Mouse (Mus musculus): ENCODE measurements around the gene Ep400. TPM values are rescaled to one million over a fixed set of nuclear protein-coding genes. Genes with fewer than 3 reads are reported as not detected.

Ep400 gene
- polyA plus RNA-seq (2017; shearing (Covaris generic)) = 10 to 100 TPM; 53.8 to 85.3 (median 69.2) TPM

DNA sequence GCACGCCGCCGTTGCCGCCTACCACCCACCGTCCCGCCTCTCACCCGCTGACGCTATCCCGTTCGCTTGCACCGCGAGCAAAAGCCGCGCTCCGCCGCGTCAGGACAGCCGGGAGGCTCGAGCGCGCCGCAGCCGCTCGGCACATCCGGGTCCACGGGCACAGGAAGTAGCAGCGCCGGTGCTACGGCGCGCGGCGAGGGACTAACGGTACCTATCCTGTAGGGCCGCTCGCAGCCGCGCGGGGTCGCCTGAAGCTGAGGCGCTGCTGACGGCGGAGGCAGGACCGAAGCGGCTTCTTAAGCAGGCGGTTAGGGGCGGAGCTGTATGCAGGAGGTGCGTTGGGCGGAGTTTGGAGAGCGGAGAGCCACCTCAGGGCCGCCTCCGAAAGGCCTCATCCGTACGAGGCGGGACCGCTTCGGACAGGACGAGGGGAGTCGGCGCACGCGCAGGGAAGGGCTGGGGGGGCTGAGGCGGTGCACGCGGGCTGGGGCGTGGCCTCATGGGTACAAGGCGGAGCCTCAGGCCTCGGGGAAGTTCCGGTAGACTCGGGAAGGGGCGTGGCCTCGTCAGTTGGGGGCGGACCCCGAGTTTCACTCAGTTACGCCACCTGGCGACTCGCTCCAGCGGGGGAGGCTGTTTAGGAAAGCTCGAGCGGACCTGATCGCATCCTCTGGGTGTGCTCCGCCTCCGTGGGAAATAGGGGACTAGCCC is at the start of gene Ep400:
Gene Ep400, minus strand, starts transcription at position 270 of the 711 bp plus-strand sequence.
- peak; percentile 90 for ATAC-seq

- ATAC-seq = peak; percentile 88
Measured at GRCm38 (mm10) chr5:110809667-110810325, 39.3 kb upstream of the Ep400 start, which contains the start of gene Ulk1. TSS of gene Ulk1 (minus strand) at chr5:110810097.

- ATAC-seq = no peak
Measured at GRCm38 (mm10) chr5:110808821-110809666, 38.5 kb upstream of the Ep400 start.

GRCm38 (mm10) chr5:110808061-110808631 is 37.6 kb upstream of the Ep400 start:
- peak; percentile 49 for ATAC-seq

- no peak for ATAC-seq
Measured at GRCm38 (mm10) chr5:110807453-110807852, 36.9 kb upstream of the Ep400 start.

DNA sequence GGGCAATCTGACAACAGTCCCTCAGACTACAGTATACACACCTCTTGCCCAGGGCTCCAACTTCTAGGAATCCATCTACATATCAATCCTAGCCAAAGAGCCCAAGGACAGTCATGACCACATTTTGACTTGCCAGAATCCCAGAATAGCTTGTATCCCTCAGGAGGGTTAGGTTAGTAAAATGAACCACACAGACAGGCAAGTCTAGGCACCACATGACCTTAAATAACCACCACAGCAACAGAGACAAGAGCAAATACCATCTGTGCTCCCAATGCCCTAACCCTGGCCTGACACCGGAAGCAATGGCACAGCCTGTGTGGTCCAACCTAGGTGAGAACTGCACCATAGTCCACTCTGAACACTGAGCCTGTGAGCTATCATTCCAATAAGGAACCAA is 36.2 kb upstream of the Ep400 start:
- no peak for ATAC-seq

GRCm38 (mm10) chr5:110806154-110806553 is 35.6 kb upstream of the Ep400 start:
- no peak for ATAC-seq

GRCm38 (mm10) chr5:110804012-110804743 is 33.7 kb upstream of the Ep400 start:
- ATAC-seq = no peak

DNA sequence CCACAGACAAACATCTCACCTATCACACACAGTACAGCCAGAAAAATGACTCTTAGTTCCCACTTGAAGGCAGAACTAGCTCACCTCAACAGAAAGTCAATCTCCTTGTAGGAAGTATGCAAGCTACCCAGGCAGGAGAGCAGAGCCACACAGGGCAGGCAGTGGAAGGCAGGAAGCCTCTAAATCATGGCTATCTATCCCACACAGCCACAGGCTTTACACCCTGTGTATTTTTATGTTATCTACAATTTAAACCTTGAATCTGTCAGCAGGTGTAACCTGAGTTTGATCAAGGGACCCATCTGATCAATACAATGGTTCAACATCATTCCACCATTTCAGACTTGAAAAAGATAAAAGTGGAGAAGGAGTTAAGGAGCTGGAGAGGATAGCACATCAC is 32.3 kb upstream of the Ep400 start:
- ATAC-seq = no peak

GRCm38 (mm10) chr5:110802186-110802585 is 31.7 kb upstream of the Ep400 start:
- ATAC-seq = no peak

DNA sequence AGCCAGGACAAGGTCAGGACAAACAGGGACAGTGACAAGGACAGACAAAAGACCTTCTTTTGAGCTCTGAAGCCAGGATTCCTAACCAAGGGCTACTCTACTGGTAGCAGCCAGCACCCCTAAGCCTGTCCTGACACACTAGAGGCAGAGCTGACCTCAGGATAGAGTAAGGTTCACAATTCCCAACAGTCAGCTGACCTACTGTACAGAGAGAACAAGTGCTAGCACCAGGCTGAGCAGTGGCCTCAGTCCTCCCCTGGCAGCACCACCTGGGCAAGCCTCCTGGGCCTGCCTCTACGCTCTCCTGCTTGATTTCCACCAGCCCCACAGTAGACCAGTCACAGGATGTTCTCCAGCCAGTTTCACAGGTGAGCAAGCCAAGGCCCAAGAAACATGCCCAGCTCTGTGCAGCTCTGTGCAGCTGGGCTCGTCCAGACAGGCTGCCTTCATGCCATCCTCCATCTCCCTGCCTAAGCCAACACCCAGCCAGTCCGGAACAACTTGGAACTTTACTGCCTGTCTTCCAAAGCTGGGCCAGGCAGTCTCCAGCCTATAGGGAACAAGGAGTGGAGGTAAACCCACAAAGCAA is 30.6 kb upstream of the Ep400 start:
- ATAC-seq = no peak

DNA sequence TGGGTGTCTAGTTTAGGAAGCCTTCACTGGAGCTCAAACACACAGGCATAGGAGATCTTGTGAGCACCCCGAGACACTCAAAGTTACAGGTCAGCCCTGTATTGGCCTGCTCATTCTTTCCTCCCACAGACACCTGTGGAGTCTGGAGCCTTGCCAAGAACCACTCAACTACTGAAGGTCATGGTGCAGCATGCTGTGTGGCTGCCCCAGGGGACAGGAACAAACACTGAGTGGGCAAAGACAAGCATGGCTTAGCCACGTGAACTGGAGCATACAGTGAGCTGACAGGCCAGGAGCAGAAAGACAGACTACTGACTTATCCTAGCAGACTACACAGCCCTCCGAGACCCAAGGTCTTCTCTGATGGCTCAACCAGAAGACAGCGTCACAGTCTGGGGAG is 27.2 kb upstream of the Ep400 start:
- no peak for ATAC-seq

DNA sequence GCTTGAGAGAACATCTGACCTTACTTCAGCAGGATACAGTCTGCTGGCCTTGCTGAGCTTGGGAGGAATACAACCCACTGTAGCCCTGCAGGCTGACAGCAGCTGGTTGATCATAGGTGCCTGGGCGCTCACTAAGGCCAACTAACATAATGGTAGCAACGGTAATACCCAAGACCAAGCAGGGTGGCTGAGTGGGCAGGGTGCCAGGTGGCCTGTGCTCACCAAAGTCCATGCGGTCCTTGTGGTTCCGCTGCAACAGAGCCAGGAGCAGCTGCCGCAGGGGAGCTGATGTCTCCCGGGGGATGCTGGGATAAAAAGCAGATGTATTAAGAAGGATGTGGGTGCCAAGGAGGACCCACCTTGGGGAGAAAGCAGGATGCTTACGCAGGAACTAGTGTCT is 23.8 kb upstream of the Ep400 start:
- ATAC-seq = no peak

DNA sequence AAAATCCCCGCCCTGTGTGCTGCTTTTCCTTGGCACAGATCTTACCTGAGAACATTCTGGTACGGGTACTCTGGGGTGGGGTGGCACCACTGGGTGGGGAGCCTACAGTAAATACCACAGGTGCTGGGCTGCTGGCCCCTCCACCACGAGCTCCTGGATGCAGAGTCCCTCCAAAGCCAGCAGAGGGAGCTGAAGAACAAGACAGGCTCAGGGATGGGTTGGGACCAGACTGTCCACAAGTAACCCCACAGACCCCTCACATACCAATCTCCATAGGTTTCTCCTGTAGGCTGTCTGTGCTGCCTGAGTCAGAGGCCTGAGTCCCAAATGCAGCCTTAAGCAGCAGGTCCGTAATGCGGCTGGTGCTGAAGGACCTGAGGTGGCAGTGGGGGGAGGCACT is 18.2 kb upstream of the Ep400 start:
- peak; percentile 61 for ATAC-seq

GRCm38 (mm10) chr5:110786081-110786835 is 15.7 kb upstream of the Ep400 start:
- no peak for ATAC-seq

DNA sequence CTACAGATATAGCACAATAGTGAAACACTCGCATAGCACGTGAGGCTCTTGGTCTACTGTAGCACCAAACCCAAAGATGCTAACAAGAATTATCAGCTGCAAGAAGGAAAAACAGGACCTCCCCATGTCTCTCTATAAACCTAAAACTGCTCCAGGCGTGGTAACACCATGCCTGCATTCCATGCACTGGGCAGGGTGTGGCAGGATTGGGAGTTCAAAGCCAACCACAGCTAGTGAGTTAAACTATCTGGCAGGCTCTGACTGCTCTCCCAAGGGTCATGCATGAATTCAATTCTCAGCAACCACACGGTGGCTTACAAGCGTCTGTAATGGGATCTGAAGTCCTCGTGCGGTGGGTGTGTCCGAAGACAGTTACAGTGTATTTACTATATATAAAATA is 12.6 kb upstream of the Ep400 start:
- no peak for ATAC-seq

- ATAC-seq = no peak
Measured at GRCm38 (mm10) chr5:110781529-110782238, 11.2 kb upstream of the Ep400 start.

GRCm38 (mm10) chr5:110780761-110781528 is 10.4 kb upstream of the Ep400 start:
- peak; percentile 44 for ATAC-seq

GRCm38 (mm10) chr5:110779998-110780760 is 9.7 kb upstream of the Ep400 start, which contains the start of gene Pus1:
TSS of gene Pus1 (minus strand) at chr5:110780659.
- ATAC-seq = peak; percentile 79

Data from inflammation-experienced regulatory T-cells, adult 6 months (primary cell).